Comparison of ENCODE assay signal across 13 mouse cellular contexts in genomic region chr13:29549761-29550160, GRCm38 (mm10).
DNase-seq lines count a peak whose midpoint lies in the region; ATAC-seq lines count a peak whose summit lies in the region.
"Had no signal": no experiment of that assay in that cellular context is flagged by ENCODE, and none has a peak within 500 bp of the region (broad histone marks: within the 10 kb centered on the region; RNA-seq: fewer than 3 reads in every experiment).

No protein-coding gene starts in this region.

- peaks cover 26% of the 10 kb centered on the region for H3K4me1 ChIP-seq in heart, embryonic 13.5 days
- H3K4me1 ChIP-seq: hindbrain, embryonic 15.5 days; midbrain, embryonic 12.5 days had no signal

- peak; percentile 6 to 10 for DNase-seq in heart, adult 9 months (ENCODE audit: low spot score in 2 of 2)
- no peak for DNase-seq in heart, postnatal 36 days
- peak; percentile 41 for DNase-seq in ovary, adult 18-20 months (ENCODE audit: low spot score)
- no peak for DNase-seq in ovary, postnatal 10 days (ENCODE audit: low spot score)
- peak; percentile 13 to 30 for DNase-seq in kidney, postnatal 4 days
- no peak for DNase-seq in urinary bladder, postnatal 10 days (ENCODE audit: low spot score)
- DNase-seq: adrenal gland, postnatal 36 days; cerebellum, adult 11 months; gastrocnemius, postnatal 25 days; lung, embryonic 14.5 days had no signal

- 27% methylated on average over 2 of the region's 2 CpGs for WGBS in heart, embryonic 13.5 days

- no peak overlapping the region for H3K4me2 ChIP-seq in heart, embryonic 13.5 days
- H3K4me2 ChIP-seq: hindbrain, embryonic 15.5 days; lung, embryonic 14.5 days; midbrain, embryonic 12.5 days had no signal

- H3K36me3 ChIP-seq in heart, embryonic 13.5 days, result 0 out of 2 replicates have a peak, but pooled peaks cover 3% of the 10 kb centered on the region
- H3K36me3 ChIP-seq: hindbrain, embryonic 15.5 days; midbrain, embryonic 12.5 days had no signal

- no peaks in the 10 kb centered on the region for H3K9me3 ChIP-seq in heart, embryonic 13.5 days
- H3K9me3 ChIP-seq: hindbrain, embryonic 15.5 days; midbrain, embryonic 12.5 days had no signal

- H3K9ac ChIP-seq in heart, embryonic 13.5 days, result no peak overlapping the region
- H3K9ac ChIP-seq: hindbrain, embryonic 15.5 days; lung, embryonic 14.5 days; midbrain, embryonic 12.5 days had no signal

- H3K27ac ChIP-seq in heart, embryonic 13.5 days (replicated peaks), result peak overlapping the region; percentile 57
- H3K27ac ChIP-seq: hindbrain, embryonic 15.5 days; midbrain, embryonic 12.5 days had no signal

- no peak overlapping the region for H3K4me3 ChIP-seq in heart, embryonic 13.5 days
- H3K4me3 ChIP-seq: hindbrain, embryonic 15.5 days; midbrain, embryonic 12.5 days had no signal

- ATAC-seq in heart, embryonic 13.5 days (ENCODE audit: extremely low read depth, insufficient number of reproducible peaks, low FRiP score, low TSS enrichment), result no peak

- H3K27me3 ChIP-seq in heart, embryonic 13.5 days (replicated peaks), result no peaks in the 10 kb centered on the region
- H3K27me3 ChIP-seq: hindbrain, embryonic 15.5 days; midbrain, embryonic 12.5 days had no signal

- intact Hi-C loops in heart, postnatal 36 days (cut with DNase I), result no loop called here

Comparison
In these comparisons a context has a peak if more than half of its experiments do, and no peak if none do; other contexts are left out.
1. DNase-seq: peak in heart, adult 9 months (2 of 2), ovary, adult 18-20 months (single experiment) and kidney, postnatal 4 days (2 of 2); none in heart, postnatal 36 days (0 of 2), ovary, postnatal 10 days (single experiment) and urinary bladder, postnatal 10 days (single experiment).